Mouse (Mus musculus) MEL (cell line): ENCODE measurements around the gene Exog. TPM values are rescaled to one million over a fixed set of nuclear protein-coding genes. Genes with fewer than 3 reads are reported as not detected.

Source experiments
- DNase-seq: peaks from one replicate; pipeline ENCODE4 v3.0.0; 2011; ENCODE audit warnings: low read depth, low spot score
- H3K27ac ChIP-seq: 2 replicates; pipeline ENCODE4 v1.5.1; 2012; ENCODE audit warnings: low read depth, mild to moderate bottlenecking, control low read depth, low read length, moderate library complexity; ENCODE audit not compliant: control insufficient read depth
- H3K27me3 ChIP-seq, 2 experiments: fragments of 150-350 bp in 1 of 2; sonication (generic) in 1 of 2; 2 replicates each; pipeline ENCODE4 v1.6.1; 2012; ENCODE audit warnings: low read length in 2 of 2, mild to moderate bottlenecking in 2 of 2, improper control_type of control experiment in 1 of 2, moderate library complexity in 1 of 2; ENCODE audit not compliant: insufficient read depth in 2 of 2, control insufficient read depth in 1 of 2
- H3K36me3 ChIP-seq, 2 experiments: 2 replicates each; pipeline ENCODE4 v1.6.1; 2012 to 2014; ENCODE audit warnings: low read length in 2 of 2, improper control_type of control experiment in 1 of 2, inconsistent platforms in 1 of 2, mild to moderate bottlenecking in 1 of 2; ENCODE audit not compliant: insufficient read depth in 2 of 2, control insufficient read depth in 1 of 2
- H3K4me1 ChIP-seq, 2 experiments: fragments of 150-350 bp in 1 of 2; sonication (generic) in 1 of 2; 2 replicates each; pipeline ENCODE4 v1.6.1; 2012; ENCODE audit warnings: low read length in 2 of 2, improper control_type of control experiment in 1 of 2, mild to moderate bottlenecking in 1 of 2; ENCODE audit not compliant: insufficient read depth in 2 of 2, control insufficient read depth in 1 of 2
- H3K4me3 ChIP-seq, 2 experiments: fragments of 150-350 bp in 1 of 2; sonication (generic) in 1 of 2; 2 replicates each; pipeline ENCODE4 v1.5.1; 2012; ENCODE audit warnings: low read depth in 2 of 2, low read length in 2 of 2, mild to moderate bottlenecking in 2 of 2, moderate library complexity in 2 of 2, control low read depth in 1 of 2, improper control_type of control experiment in 1 of 2; ENCODE audit not compliant: control insufficient read depth in 1 of 2, insufficient read depth in 1 of 2
- H3K79me2 ChIP-seq: 2 replicates; pipeline ENCODE4 v1.6.1; 2012; ENCODE audit warnings: mild to moderate bottlenecking, low read length, moderate library complexity; ENCODE audit not compliant: control insufficient read depth, poor library complexity, insufficient read depth
- H3K9ac ChIP-seq: 2 replicates; pipeline ENCODE4 v1.6.1; 2012; ENCODE audit warnings: low read depth, mild to moderate bottlenecking, control low read depth, low read length, moderate library complexity; ENCODE audit not compliant: control insufficient read depth, poor library complexity, severe bottlenecking
- H3K9me3 ChIP-seq: fragments of 150-350 bp; sonication (generic); replicated peaks from 2 replicates; pipeline ENCODE4 v1.6.1; 2012; ENCODE audit warnings: mild to moderate bottlenecking, low read length, improper control_type of control experiment, moderate library complexity; ENCODE audit not compliant: insufficient read depth
- BHLHE40 ChIP-seq: IDR thresholded peaks from 2 replicates; pipeline ENCODE4 v1.6.1; 2012; ENCODE audit warnings: low read depth, mild to moderate bottlenecking, inconsistent platforms, low read length, improper control_type of control experiment, borderline replicate concordance
- CHD1 ChIP-seq: IDR thresholded peaks from 2 replicates; pipeline ENCODE4 v1.6.1; 2012; ENCODE audit warnings: low read depth, mild to moderate bottlenecking, inconsistent platforms, low read length, improper control_type of control experiment
- E2F4 ChIP-seq: IDR thresholded peaks from 2 replicates; pipeline ENCODE4 v1.6.1; 2011; ENCODE audit warnings: low read depth, low read length, improper control_type of control experiment, borderline replicate concordance
- ETS1 ChIP-seq: IDR thresholded peaks from 2 replicates; pipeline ENCODE4 v1.6.1; 2012; ENCODE audit warnings: low read depth, mild to moderate bottlenecking, inconsistent platforms, low read length, improper control_type of control experiment, moderate library complexity
- GATA1 ChIP-seq: IDR thresholded peaks from 2 replicates; pipeline ENCODE4 v1.6.1; 2011; ENCODE audit warnings: low read depth, low read length, improper control_type of control experiment
- KAT2A ChIP-seq: conservative IDR thresholded peaks from 2 replicates; pipeline ENCODE4 v1.6.1; 2012; ENCODE audit warnings: low read depth, low read length, improper control_type of control experiment, inconsistent platforms
- MAFK ChIP-seq: IDR thresholded peaks from 2 replicates; pipeline ENCODE4 v1.6.1; 2011; ENCODE audit warnings: low read depth, mild to moderate bottlenecking, low read length, improper control_type of control experiment, borderline replicate concordance
- MEF2A ChIP-seq: IDR thresholded peaks from 2 replicates; pipeline ENCODE4 v1.6.1; 2014; ENCODE audit warnings: low read depth, mild to moderate bottlenecking, inconsistent platforms, low read length, improper control_type of control experiment; ENCODE audit not compliant: poor library complexity, insufficient replicate concordance, severe bottlenecking; ENCODE audit errors: extremely low read depth
- MXI1 ChIP-seq: IDR thresholded peaks from 2 replicates; pipeline ENCODE4 v1.6.1; 2011; ENCODE audit warnings: mild to moderate bottlenecking, low read depth, low read length, improper control_type of control experiment
- MYB ChIP-seq: IDR thresholded peaks from 2 replicates; pipeline ENCODE4 v1.6.1; 2011; ENCODE audit warnings: mild to moderate bottlenecking, low read depth, low read length, improper control_type of control experiment
- MYC ChIP-seq: IDR thresholded peaks from 2 replicates; pipeline ENCODE4 v1.6.1; 2011; ENCODE audit warnings: low read depth, mild to moderate bottlenecking, low read length, improper control_type of control experiment, moderate library complexity
- NELFE ChIP-seq: IDR thresholded peaks from 2 replicates; pipeline ENCODE4 v1.6.1; 2011; ENCODE audit warnings: low read depth, low read length, improper control_type of control experiment
- NRF1 ChIP-seq: IDR thresholded peaks from 2 replicates; pipeline ENCODE4 v1.6.1; 2014; ENCODE audit warnings: low read depth, mild to moderate bottlenecking, inconsistent platforms, low read length, improper control_type of control experiment, moderate library complexity; ENCODE audit not compliant: poor library complexity, insufficient read depth, severe bottlenecking
- POLR2A ChIP-seq, 2 experiments: IDR thresholded peaks; 2 replicates each; pipeline ENCODE4 v1.6.1; 2011 to 2012; ENCODE audit warnings: low read length in 2 of 2, mild to moderate bottlenecking in 2 of 2, control low read depth in 1 of 2, improper control_type of control experiment in 1 of 2, low read depth in 1 of 2, moderate library complexity in 1 of 2; ENCODE audit not compliant: control insufficient read depth in 1 of 2, insufficient read depth in 1 of 2, poor library complexity in 1 of 2
- SIN3A ChIP-seq: IDR thresholded peaks from 2 replicates; pipeline ENCODE4 v1.6.1; 2012; ENCODE audit warnings: low read length, improper control_type of control experiment, inconsistent platforms
- SMC3 ChIP-seq: IDR thresholded peaks from 2 replicates; pipeline ENCODE4 v1.6.1; 2011; ENCODE audit warnings: low read depth, low read length, improper control_type of control experiment
- TAL1 ChIP-seq: IDR thresholded peaks from 2 replicates; pipeline ENCODE4 v1.6.1; 2012; ENCODE audit warnings: mild to moderate bottlenecking, inconsistent platforms, low read length, moderate library complexity, mixed read lengths
- TCF12 ChIP-seq: IDR thresholded peaks from 2 replicates; pipeline ENCODE4 v1.6.1; 2014; ENCODE audit warnings: low read depth, mild to moderate bottlenecking, inconsistent platforms, low read length, improper control_type of control experiment, moderate library complexity
- UBTF ChIP-seq: IDR thresholded peaks from 2 replicates; pipeline ENCODE4 v1.6.1; 2012; ENCODE audit warnings: low read depth, mild to moderate bottlenecking, inconsistent platforms, low read length, improper control_type of control experiment, moderate library complexity, borderline replicate concordance; ENCODE audit not compliant: insufficient read depth
- USF1 ChIP-seq: IDR thresholded peaks from 2 replicates; pipeline ENCODE4 v1.6.1; 2014; ENCODE audit warnings: low read depth, mild to moderate bottlenecking, inconsistent platforms, low read length, improper control_type of control experiment, moderate library complexity
- USF2 ChIP-seq, 2 experiments: IDR thresholded peaks; 2 replicates each; pipeline ENCODE4 v1.6.1; 2011 to 2012; ENCODE audit warnings: improper control_type of control experiment in 2 of 2, low read length in 2 of 2, borderline replicate concordance in 1 of 2, inconsistent platforms in 1 of 2, low read depth in 1 of 2, mild to moderate bottlenecking in 1 of 2; ENCODE audit not compliant: insufficient read depth in 1 of 2
- ZKSCAN1 ChIP-seq: IDR thresholded peaks from 2 replicates; pipeline ENCODE4 v1.6.1; 2012; ENCODE audit warnings: low read depth, mild to moderate bottlenecking, inconsistent platforms, low read length, improper control_type of control experiment, moderate library complexity
- ZMIZ1 ChIP-seq: IDR thresholded peaks from 2 replicates; pipeline ENCODE4 v1.6.1; 2012; ENCODE audit warnings: low read depth, mild to moderate bottlenecking, inconsistent platforms, low read length, improper control_type of control experiment, moderate library complexity
- ZNF384 ChIP-seq: IDR thresholded peaks from 2 replicates; pipeline ENCODE4 v1.6.1; 2012; ENCODE audit warnings: low read depth, mild to moderate bottlenecking, inconsistent platforms, low read length, improper control_type of control experiment
- polyA plus RNA-seq, 2 experiments: library from polyadenylated mRNA; stranded (reverse) in 1 of 2; unstranded in 1 of 2; fragments of >175 nt in 1 of 2; fragments of >200 nt in 1 of 2; gene quantifications; 2 replicates each; pipeline versions ENCODE4 v1.2.1 to v1.2.4; 2012; ENCODE audit warnings: low replicate concordance in 2 of 2, low read depth in 1 of 2; ENCODE audit not compliant: insufficient read length in 2 of 2, insufficient read depth in 1 of 2, missing spikeins in 1 of 2
- total RNA-seq: library from RNA; depleted of rRNA; stranded (reverse); fragments of 300-350 nt; gene quantifications from 2 replicates; pipeline ENCODE4 v1.2.3, GENCODE M21; 2012

The Exog gene
- total and polyA plus RNA-seq, 3 experiments = 11.7 to 12.1 TPM; not detected in 1

DNA sequence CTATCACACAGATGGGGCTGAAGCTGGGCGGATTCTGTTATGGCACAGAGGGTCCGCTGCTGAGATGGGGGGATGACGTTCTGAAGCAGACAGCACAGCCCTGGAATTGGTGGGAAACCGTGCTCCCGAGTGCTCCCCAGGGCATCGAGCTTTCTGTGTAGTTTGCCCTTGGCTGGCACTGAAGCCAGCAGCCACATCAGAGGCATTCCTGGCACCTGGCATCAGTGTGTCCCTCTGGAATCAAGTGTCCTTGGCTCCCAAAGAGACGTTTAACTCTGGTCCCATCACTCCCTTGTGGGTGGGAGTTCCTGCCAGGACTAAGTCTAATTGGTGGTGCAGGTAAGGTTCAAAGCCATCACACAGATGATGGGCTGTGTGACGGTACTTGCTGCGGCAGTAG, 51.6 kb downstream of the Exog start:
- H3K4me3 ChIP-seq = no peak overlapping the region
- no peaks in the 10 kb centered on the region for H3K4me1 ChIP-seq
- no peak for DNase-seq
- no peaks in the 10 kb centered on the region for H3K79me2 ChIP-seq
- H3K9ac ChIP-seq = no peak overlapping the region
- TF ChIP-seq POLR2A (IDR thresholded peaks at IDR 0.05; ENCODE audit: control insufficient read depth in 1 of 2, insufficient read depth in 1 of 2, low read depth in 1 of 2, low read length in 2 of 2, poor library complexity in 1 of 2) (no peak), ETS1 (no peak), SIN3A (no peak), MEF2A (no peak), KAT2A (no peak), ZKSCAN1 (no peak), MYC (no peak), BHLHE40 (no peak)
- H3K27me3 ChIP-seq = no peaks in the 10 kb centered on the region
- H3K27ac ChIP-seq = no peak overlapping the region
- H3K36me3 ChIP-seq = no peaks in the 10 kb centered on the region
- no peaks in the 10 kb centered on the region for H3K9me3 ChIP-seq

DNA sequence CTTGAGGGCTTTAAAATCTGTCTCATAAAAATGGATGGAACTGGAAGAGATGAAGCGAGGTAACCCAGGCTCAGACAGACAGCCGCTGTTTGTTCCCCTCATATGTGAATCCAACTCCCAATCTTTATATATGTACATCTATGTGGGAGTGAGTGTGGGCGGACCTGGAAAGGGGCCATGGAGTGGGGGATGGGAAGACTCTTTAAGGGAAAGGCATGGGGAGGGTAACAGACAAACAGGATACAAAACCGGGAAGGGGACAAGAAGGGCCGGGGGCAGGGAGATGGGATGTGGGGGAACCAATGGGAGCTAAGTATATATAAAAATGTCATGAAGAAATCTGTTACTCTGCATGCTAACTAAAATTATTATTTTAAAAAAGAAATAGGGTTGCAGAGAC, 52.2 kb downstream of the Exog start:
- Histone ChIP-seq H3K27me3 (no peaks in the 10 kb centered on the region), H3K9ac (no peak overlapping the region), H3K79me2 (no peaks in the 10 kb centered on the region), H3K36me3 (no peaks in the 10 kb centered on the region), H3K4me1 (no peaks in the 10 kb centered on the region), H3K9me3 (no peaks in the 10 kb centered on the region), H3K4me3 (no peak overlapping the region), H3K27ac (no peak overlapping the region)
- no peak for DNase-seq
- TF ChIP-seq ZMIZ1 (no peak), UBTF (no peak), ETS1 (no peak), NRF1 (no peak), USF1 (no peak), MXI1 (no peak), USF2 (IDR thresholded peaks at IDR 0.05; ENCODE audit: borderline replicate concordance in 1 of 2, insufficient read depth in 1 of 2, low read depth in 1 of 2, low read length in 2 of 2) (no peak), MAFK (no peak), CHD1 (no peak), ZNF384 (no peak), GATA1 (no peak), POLR2A (IDR thresholded peaks at IDR 0.05; ENCODE audit: control insufficient read depth in 1 of 2, insufficient read depth in 1 of 2, low read depth in 1 of 2, low read length in 2 of 2, poor library complexity in 1 of 2) (no peak), TCF12 (no peak), MYB (no peak), E2F4 (no peak), TAL1 (no peak), SMC3 (no peak), NELFE (no peak), ZKSCAN1 (no peak), SIN3A (no peak)
